Mouse (Mus musculus) bone marrow macrophage, adult 2 months (primary cell): ENCODE data around the gene Sh3yl1.

Experiments used
- CTCF ChIP-seq: IDR thresholded peaks from 2 replicates; pipeline ENCODE4 v1.5.1; 2012; ENCODE audit warnings: low read depth, mild to moderate bottlenecking, low read length, moderate library complexity
- POLR2A ChIP-seq: IDR thresholded peaks from 2 replicates; pipeline ENCODE4 v1.6.1; 2012; ENCODE audit warnings: mild to moderate bottlenecking, low read depth, low read length, borderline replicate concordance

DNA sequence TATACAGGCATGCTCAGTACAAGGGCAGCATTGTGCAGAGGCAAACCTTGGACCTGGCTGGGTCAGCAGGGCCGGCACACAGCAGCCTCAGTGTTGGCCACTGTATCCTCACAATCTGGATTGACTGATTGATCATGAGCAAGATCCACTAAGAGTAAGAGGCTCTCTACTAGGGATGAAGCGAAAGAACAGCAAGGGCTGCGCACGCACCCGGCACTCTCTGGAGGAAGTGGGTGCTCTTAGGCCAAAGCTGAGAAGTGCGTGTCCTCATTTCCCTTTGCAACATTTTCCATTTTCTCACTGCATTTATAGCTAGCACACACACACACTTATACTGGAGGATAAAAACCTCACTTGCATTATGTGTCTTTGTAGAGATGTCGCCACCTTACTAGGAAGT lies 20.0 kb upstream of the Sh3yl1 start:
- no peak for TF ChIP-seq POLR2A
- TF ChIP-seq CTCF: no peak
